Mouse (Mus musculus) forebrain, embryonic 16.5 days (tissue): ENCODE measurements around the gene Chst8. TPM values are rescaled to one million over a fixed set of nuclear protein-coding genes. Genes with fewer than 3 reads are reported as not detected.

Experiments
- ATAC-seq: fragments of 200-750 bp; cut with Nextera tagmentation; 2 replicates; pipeline ENCODE4 v1.8.0; 2017; ENCODE audit warnings: mild to moderate bottlenecking, moderate library complexity
- H3K27ac ChIP-seq: fragments of 300-500 bp; sonication (generic); 2 replicates; pipeline ENCODE4 v1.5.1; 2014; ENCODE audit warnings: low read length, control low read depth
- H3K27me3 ChIP-seq: fragments of 300-500 bp; sonication (generic); replicated peaks from 2 replicates; pipeline ENCODE4 v1.6.1; 2014; ENCODE audit warnings: low read length; ENCODE audit not compliant: control insufficient read depth, insufficient read depth
- H3K36me3 ChIP-seq: fragments of 300-500 bp; sonication (generic); 2 replicates; pipeline ENCODE4 v1.6.1; 2014; ENCODE audit not compliant: control insufficient read depth, insufficient read depth
- H3K4me1 ChIP-seq: fragments of 300-500 bp; sonication (generic); replicated peaks from 2 replicates; pipeline ENCODE4 v1.6.1; 2014; ENCODE audit warnings: low read length; ENCODE audit not compliant: control insufficient read depth, insufficient read depth
- H3K4me2 ChIP-seq: fragments of 300-500 bp; sonication (generic); 2 replicates; pipeline ENCODE4 v1.6.1; 2014; ENCODE audit warnings: mild to moderate bottlenecking, low read length, control low read depth
- H3K4me3 ChIP-seq: fragments of 300-500 bp; sonication (generic); replicated peaks from 2 replicates; pipeline ENCODE4 v1.5.1; 2014; ENCODE audit warnings: mild to moderate bottlenecking, low read length, control low read depth
- H3K9ac ChIP-seq: fragments of 300-500 bp; sonication (generic); replicated peaks from 2 replicates; pipeline ENCODE4 v1.6.1; 2014; ENCODE audit warnings: low read depth, low read length, control low read depth
- H3K9me3 ChIP-seq: fragments of 300-500 bp; sonication (generic); 2 replicates; pipeline ENCODE4 v1.6.1; 2016; ENCODE audit warnings: low read length; ENCODE audit not compliant: control insufficient read depth
- WGBS: fragments of 180-500 bp; shearing (Covaris S2); extraction: QIAGEN DNeasy Blood & Tissue Kit; methylation state at CpG from one replicate; pipeline ENCODE4 v1.1.7; 2014; 5-methylcytosine and 5-hydroxymethylcytosine counted together
- polyA plus RNA-seq: library from polyadenylated mRNA; unstranded; fragments of >200 nt; fragmentation: Nextera tagmentation; extraction: Ambion mirVana; gene quantifications from 2 replicates; pipeline ENCODE4 v1.2.1, GENCODE M21; 2015

The Chst8 gene
- polyA plus RNA-seq, 1 experiment from 2014 or later, result 12.0 TPM

DNA sequence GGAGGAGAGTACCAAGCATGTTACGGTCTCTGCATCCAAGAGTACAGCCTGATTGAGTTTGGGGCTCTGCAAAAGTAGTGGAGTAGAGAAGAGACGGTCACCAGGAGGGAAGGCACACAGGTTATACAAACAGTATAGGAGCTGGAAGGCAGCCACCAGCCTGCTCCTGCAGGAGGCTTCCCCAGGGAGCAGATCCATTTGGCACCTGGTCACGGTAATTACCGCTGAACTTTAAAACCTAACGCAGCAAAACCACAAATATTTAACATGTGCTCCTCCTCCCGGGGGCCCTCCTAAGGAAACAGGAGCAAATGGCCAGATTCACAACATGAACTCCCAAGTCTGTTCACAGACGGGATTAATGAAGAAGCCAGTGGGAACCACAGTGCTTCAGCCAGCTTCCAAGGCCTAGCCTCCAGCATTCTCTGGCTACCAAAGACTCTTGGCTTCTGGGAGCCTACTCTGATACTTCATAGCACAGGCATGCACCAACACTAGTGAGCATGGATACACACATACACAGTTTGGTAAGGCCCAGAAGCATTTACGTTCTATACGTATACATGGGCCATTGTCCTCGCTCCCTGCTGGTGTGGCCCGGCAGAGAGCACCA, 97.6 kb downstream of the Chst8 start:
- no peak overlapping the region for H3K27ac ChIP-seq
- H3K27me3 ChIP-seq, result no peaks in the 10 kb centered on the region
- ATAC-seq, result no peak
- H3K9ac ChIP-seq, result no peak overlapping the region
- 59% methylated on average over 11 of the region's 11 CpGs for WGBS
- H3K36me3 ChIP-seq, result no peaks in the 10 kb centered on the region
- H3K4me1 ChIP-seq, result peaks cover 12% of the 10 kb centered on the region; the same call in 1 of the 2 replicates
- no peak overlapping the region for H3K4me2 ChIP-seq
- H3K9me3 ChIP-seq, result no peaks in the 10 kb centered on the region
- H3K4me3 ChIP-seq, result no peak overlapping the region

DNA sequence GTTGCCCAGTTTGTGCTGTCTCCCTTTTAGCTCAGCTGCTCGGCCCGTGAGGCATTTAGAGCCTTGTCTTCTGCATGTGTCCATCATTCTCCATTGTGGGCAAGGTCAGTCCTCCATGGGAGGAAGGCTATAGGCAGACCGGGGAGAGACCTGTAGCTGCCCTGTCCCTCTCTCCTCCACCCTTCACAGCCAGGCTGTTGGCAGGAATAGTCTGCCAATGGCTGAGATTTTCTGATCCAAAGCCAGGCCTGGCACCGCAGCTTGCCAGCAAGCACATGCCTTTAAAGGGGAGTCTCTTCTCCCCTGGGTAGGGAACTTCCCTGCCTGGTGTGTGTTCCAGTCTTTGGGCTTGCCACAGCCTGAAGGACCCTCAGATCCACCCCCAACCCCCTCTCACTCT, 103.4 kb downstream of the Chst8 start:
- Histone ChIP-seq H3K4me3 (no peak overlapping the region), H3K36me3 (no peaks in the 10 kb centered on the region), H3K9me3 (no peaks in the 10 kb centered on the region), H3K9ac (no peak overlapping the region), H3K4me2 (no peak overlapping the region), H3K4me1 (peaks cover 6% of the 10 kb centered on the region; the same call in 1 of the 2 replicates), H3K27me3 (no peaks in the 10 kb centered on the region), H3K27ac (no peak overlapping the region)
- WGBS, result 36% methylated on average over 4 of the region's 4 CpGs
- peak; percentile 57; the same call in 1 of the 2 replicates for ATAC-seq

DNA sequence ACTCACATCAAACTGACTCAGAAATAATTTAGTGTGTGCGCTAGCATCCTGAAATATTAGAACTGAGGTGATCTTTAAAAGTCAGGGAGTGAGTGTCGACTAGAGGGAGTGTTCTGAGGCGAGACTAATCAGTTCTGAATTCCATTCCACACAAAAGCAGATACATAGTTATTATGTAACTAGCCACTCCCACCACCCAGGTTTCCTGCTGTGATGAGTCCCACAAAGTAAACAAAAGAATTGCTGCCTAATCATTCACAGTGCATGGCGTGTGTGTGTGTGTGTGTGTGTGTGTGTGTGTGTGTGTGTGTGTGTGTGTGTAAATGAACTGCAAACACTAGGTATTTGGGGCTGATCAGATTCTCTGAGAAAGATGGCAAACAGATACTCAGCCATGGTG, 108.1 kb downstream of the Chst8 start:
- WGBS, result 18% methylated on average over 4 of the region's 4 CpGs
- H3K9ac ChIP-seq, result no peak overlapping the region
- H3K4me3 ChIP-seq, result no peak overlapping the region

DNA sequence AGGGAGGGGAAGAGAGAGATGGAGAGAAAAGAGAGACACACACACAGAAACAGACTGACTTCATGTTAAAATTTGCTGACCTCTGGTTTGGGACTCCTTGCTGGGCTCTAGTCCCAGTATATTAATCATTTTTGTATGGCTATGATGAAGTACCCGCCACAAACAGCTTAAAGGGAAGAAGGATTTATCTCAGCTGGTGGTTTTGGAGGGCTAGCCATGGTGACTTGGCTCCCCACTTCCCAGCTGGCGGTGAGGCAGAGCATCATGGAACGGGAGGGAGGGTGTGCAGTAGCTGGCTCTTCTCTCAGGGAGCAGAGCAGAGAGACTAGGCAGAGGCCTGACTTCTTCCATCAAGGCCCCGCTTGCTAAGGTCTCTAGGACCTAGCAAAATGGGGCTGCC, 109.1 kb downstream of the Chst8 start:
- Histone ChIP-seq H3K36me3 (no peaks in the 10 kb centered on the region), H3K9ac (no peak overlapping the region), H3K27me3 (no peaks in the 10 kb centered on the region), H3K4me1 (no peaks in the 10 kb centered on the region), H3K9me3 (no peaks in the 10 kb centered on the region), H3K4me2 (no peak overlapping the region), H3K27ac (no peak overlapping the region), H3K4me3 (no peak overlapping the region)
- 45% methylated on average over 4 of the region's 4 CpGs for WGBS
- no peak for ATAC-seq

More for the DNA sequence above, 108.1 kb downstream of the Chst8 start:
- ATAC-seq, result no peak
- H3K4me2 ChIP-seq, result no peak overlapping the region
- H3K9me3 ChIP-seq, result no peaks in the 10 kb centered on the region
- H3K27me3 ChIP-seq, result no peaks in the 10 kb centered on the region
- no peak overlapping the region for H3K27ac ChIP-seq
- no peaks in the 10 kb centered on the region for H3K36me3 ChIP-seq
- peaks cover 5% of the 10 kb centered on the region; the same call in 1 of the 2 replicates for H3K4me1 ChIP-seq

DNA sequence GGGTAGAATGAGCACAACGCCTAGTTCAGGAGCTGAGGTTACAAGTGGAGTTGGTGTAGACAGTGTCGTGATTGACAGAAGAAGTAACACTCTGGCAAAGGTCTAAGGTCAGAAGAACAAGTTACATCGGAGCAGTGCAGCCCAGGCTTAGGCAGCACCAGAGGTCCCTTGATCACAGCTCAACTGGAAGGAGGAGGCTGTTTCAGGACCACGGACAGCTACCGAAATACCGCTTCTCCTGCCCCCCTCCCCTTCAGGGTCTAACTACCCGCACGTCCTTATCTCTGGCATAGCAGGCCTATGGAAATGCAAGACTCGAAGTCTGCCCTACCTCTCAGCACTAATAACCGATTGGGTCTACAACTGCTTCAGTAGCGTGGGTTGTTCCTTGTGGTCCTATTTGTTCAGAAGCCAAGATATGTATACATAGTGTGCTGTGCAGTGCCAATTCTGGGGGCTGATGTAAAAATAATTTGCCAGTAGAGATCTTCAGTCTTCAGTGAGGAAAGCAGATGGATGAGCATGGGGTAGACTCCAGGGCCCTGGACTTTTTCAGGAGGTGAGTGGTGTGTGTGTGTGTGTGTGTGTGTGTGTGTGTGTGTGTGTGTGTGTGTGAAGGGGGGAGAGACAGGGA, 109.7 kb downstream of the Chst8 start:
- H3K4me2 ChIP-seq, result no peak overlapping the region
- WGBS, result 23% methylated on average over 11 of the region's 11 CpGs
- H3K27ac ChIP-seq, result no peak overlapping the region
- no peak overlapping the region for H3K9ac ChIP-seq
- H3K4me3 ChIP-seq, result no peak overlapping the region
- H3K4me1 ChIP-seq, result no peaks in the 10 kb centered on the region
- H3K9me3 ChIP-seq, result no peaks in the 10 kb centered on the region
- no peaks in the 10 kb centered on the region for H3K36me3 ChIP-seq
- ATAC-seq, result no peak
- no peaks in the 10 kb centered on the region for H3K27me3 ChIP-seq

DNA sequence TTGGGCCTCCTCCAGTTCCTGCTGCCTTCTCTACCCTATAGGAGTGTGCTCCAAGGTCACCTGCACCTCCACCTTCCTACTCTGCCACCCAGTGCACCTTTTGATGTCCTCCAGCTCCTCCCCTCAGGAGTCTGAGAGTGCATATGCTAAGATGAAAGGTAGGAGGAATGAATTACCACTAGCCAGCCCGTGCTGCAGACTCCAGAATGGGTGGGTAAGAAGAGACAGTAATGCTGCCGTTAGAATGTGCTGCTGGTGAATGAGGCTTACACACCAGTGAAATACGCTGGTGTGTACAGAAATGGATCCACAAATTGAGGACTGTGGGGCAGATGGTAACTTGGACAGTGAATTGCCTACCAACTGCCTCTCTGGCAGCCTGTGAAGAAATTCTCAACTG, 112.6 kb downstream of the Chst8 start:
- Histone ChIP-seq H3K4me2 (no peak overlapping the region), H3K36me3 (no peaks in the 10 kb centered on the region), H3K9me3 (no peaks in the 10 kb centered on the region), H3K9ac (no peak overlapping the region), H3K4me1 (0 out of 2 replicates have a peak, but pooled peaks cover under 1% of the 10 kb centered on the region), H3K4me3 (no peak overlapping the region), H3K27ac (no peak overlapping the region), H3K27me3 (no peaks in the 10 kb centered on the region)
- WGBS, result 69% methylated on average over 3 of the region's 3 CpGs
- ATAC-seq, result no peak

DNA sequence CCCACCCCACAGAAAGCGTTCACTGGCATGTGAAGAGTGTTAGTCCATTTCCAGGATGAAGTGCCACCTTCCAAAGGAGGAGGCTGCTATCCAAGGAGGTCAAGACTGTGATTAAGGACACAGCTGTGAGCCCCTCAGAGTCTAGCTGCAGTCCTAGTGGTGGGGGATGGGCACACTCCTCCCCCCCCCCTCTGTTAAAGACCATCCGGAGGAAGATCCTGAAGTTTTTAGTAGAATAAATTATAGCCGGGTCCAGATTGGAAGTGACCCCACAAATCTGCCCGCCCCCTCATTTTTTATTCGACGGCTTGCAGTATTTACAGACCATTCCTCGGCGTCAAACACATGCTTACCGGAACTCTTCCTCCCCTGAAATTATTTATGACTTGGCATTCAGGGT, 114.3 kb downstream of the Chst8 start:
- H3K9ac ChIP-seq, result no peak overlapping the region
- WGBS, result 89% methylated on average over 9 of the region's 9 CpGs
- 0 out of 2 replicates have a peak, but pooled peaks cover 3% of the 10 kb centered on the region for H3K4me1 ChIP-seq

DNA sequence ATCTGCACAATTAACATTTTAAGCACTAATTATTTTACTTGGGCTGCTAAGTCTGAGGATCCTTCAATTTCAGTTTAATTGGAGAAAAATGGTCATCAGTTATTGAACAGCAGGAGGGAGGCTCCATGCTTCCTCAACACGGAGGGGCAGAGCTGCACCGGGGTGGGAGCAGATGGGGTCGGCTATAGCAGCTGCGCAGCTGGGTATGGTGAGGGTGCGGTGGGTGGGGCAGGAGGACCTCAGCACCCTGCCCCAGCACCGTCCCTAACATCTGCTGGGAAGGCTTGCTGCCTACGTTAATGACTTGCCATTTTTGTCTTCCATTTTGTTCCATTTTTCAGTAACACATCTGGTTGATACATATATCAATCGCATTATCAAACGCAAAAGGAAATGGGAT, 116.4 kb downstream of the Chst8 start:
- WGBS, result 65% methylated on average over 9 of the region's 9 CpGs
- H3K4me3 ChIP-seq, result no peak overlapping the region
- H3K4me2 ChIP-seq, result no peak overlapping the region
- no peaks in the 10 kb centered on the region for H3K9me3 ChIP-seq
- H3K4me1 ChIP-seq, result 0 out of 2 replicates have a peak, but pooled peaks cover 3% of the 10 kb centered on the region
- no peaks in the 10 kb centered on the region for H3K27me3 ChIP-seq
- no peak for ATAC-seq
- H3K27ac ChIP-seq, result no peak overlapping the region
- H3K9ac ChIP-seq, result no peak overlapping the region
- no peaks in the 10 kb centered on the region for H3K36me3 ChIP-seq

More for the DNA sequence above, 114.3 kb downstream of the Chst8 start:
- H3K4me3 ChIP-seq, result no peak overlapping the region
- H3K4me2 ChIP-seq, result no peak overlapping the region
- no peaks in the 10 kb centered on the region for H3K9me3 ChIP-seq
- H3K27ac ChIP-seq, result no peak overlapping the region
- ATAC-seq, result no peak
- H3K27me3 ChIP-seq, result no peaks in the 10 kb centered on the region
- H3K36me3 ChIP-seq, result no peaks in the 10 kb centered on the region

DNA sequence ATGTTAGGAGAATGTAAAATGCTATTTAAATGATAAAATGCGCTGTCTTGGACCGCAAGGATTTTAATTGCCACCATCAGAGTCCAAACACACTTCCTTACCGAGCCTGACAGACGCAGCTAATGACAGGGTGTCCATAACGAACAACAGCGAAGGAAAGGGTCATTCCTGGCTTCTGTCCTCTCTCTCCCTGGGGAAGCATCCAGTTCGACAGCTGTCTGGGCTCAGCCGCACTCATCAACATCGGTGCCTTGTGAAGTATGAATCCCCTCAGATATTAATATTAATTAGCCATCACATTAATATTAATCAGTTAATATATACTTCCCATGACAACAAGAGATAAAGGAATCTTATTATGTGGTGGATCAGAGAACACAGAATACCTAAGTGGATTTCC, 117.6 kb downstream of the Chst8 start:
- ATAC-seq, result no peak

More for the DNA sequence above, 117.6 kb downstream of the Chst8 start:
- Histone ChIP-seq H3K27ac (no peak overlapping the region), H3K27me3 (no peaks in the 10 kb centered on the region), H3K4me2 (no peak overlapping the region), H3K4me3 (no peak overlapping the region), H3K36me3 (no peaks in the 10 kb centered on the region), H3K4me1 (0 out of 2 replicates have a peak, but pooled peaks cover 3% of the 10 kb centered on the region), H3K9me3 (no peaks in the 10 kb centered on the region), H3K9ac (no peak overlapping the region)
- WGBS, result 32% methylated on average over 9 of the region's 9 CpGs
